Mouse (Mus musculus) kidney, adult 2 months (tissue): ENCODE measurements around the gene Cs.

ENCODE experiments used
- CTCF ChIP-seq: fragments of 200-500 bp; conservative IDR thresholded peaks from 2 replicates; pipeline ENCODE4 v1.5.1; 2011; ENCODE audit warnings: low read depth, mild to moderate bottlenecking, control low read depth, low read length, moderate library complexity, mixed read lengths; ENCODE audit not compliant: insufficient read depth, insufficient read length
- POLR2A ChIP-seq: fragments of 200-500 bp; IDR thresholded peaks from one replicate; pipeline ENCODE4 v1.6.1; 2011; ENCODE audit warnings: low read depth, low read length, control low read depth

DNA sequence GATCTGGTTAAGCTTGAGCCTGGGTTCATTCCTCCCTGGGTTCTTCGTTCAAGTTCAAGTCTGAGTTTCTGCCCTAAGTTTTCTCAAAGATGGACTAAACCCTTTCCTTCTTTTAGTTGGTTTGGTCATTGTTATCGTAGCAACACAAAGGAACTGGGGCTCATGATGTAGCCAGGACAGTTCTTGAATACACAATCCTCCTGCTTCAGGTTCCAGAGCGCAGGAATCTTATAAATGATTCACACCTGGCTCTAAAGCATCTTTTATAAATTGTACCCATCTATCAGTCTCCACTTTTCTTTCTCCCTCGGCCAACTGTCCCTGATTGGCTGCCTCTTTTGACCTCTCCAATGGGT lies 38.5 kb downstream of the Cs start:
- no peak for TF ChIP-seq POLR2A
- TF ChIP-seq CTCF, result no peak
